Mouse (Mus musculus) MEL (cell line): Measurements from ENCODE around the gene Vps51. TPM values are rescaled to one million over a fixed set of nuclear protein-coding genes. Genes with fewer than 3 reads are reported as not detected.

Experiments used
- DNase-seq: peaks from one replicate; pipeline ENCODE4 v3.0.0; 2011; ENCODE audit warnings: low read depth, low spot score
- H3K27ac ChIP-seq: 2 replicates; pipeline ENCODE4 v1.5.1; 2012; ENCODE audit warnings: low read depth, mild to moderate bottlenecking, control low read depth, low read length, moderate library complexity; ENCODE audit not compliant: control insufficient read depth
- H3K27me3 ChIP-seq, 2 experiments: fragments of 150-350 bp in 1 of 2; sonication (generic) in 1 of 2; 2 replicates each; pipeline ENCODE4 v1.6.1; 2012; ENCODE audit warnings: low read length in 2 of 2, mild to moderate bottlenecking in 2 of 2, improper control_type of control experiment in 1 of 2, moderate library complexity in 1 of 2; ENCODE audit not compliant: insufficient read depth in 2 of 2, control insufficient read depth in 1 of 2
- H3K36me3 ChIP-seq, 2 experiments: 2 replicates each; pipeline ENCODE4 v1.6.1; 2012 to 2014; ENCODE audit warnings: low read length in 2 of 2, improper control_type of control experiment in 1 of 2, inconsistent platforms in 1 of 2, mild to moderate bottlenecking in 1 of 2; ENCODE audit not compliant: insufficient read depth in 2 of 2, control insufficient read depth in 1 of 2
- H3K4me1 ChIP-seq, 2 experiments: fragments of 150-350 bp in 1 of 2; sonication (generic) in 1 of 2; 2 replicates each; pipeline ENCODE4 v1.6.1; 2012; ENCODE audit warnings: low read length in 2 of 2, improper control_type of control experiment in 1 of 2, mild to moderate bottlenecking in 1 of 2; ENCODE audit not compliant: insufficient read depth in 2 of 2, control insufficient read depth in 1 of 2
- H3K4me3 ChIP-seq, 2 experiments: fragments of 150-350 bp in 1 of 2; sonication (generic) in 1 of 2; 2 replicates each; pipeline ENCODE4 v1.5.1; 2012; ENCODE audit warnings: low read depth in 2 of 2, low read length in 2 of 2, mild to moderate bottlenecking in 2 of 2, moderate library complexity in 2 of 2, control low read depth in 1 of 2, improper control_type of control experiment in 1 of 2; ENCODE audit not compliant: control insufficient read depth in 1 of 2, insufficient read depth in 1 of 2
- H3K79me2 ChIP-seq: 2 replicates; pipeline ENCODE4 v1.6.1; 2012; ENCODE audit warnings: mild to moderate bottlenecking, low read length, moderate library complexity; ENCODE audit not compliant: control insufficient read depth, poor library complexity, insufficient read depth
- H3K9ac ChIP-seq: 2 replicates; pipeline ENCODE4 v1.6.1; 2012; ENCODE audit warnings: low read depth, mild to moderate bottlenecking, control low read depth, low read length, moderate library complexity; ENCODE audit not compliant: control insufficient read depth, poor library complexity, severe bottlenecking
- H3K9me3 ChIP-seq: fragments of 150-350 bp; sonication (generic); replicated peaks from 2 replicates; pipeline ENCODE4 v1.6.1; 2012; ENCODE audit warnings: mild to moderate bottlenecking, low read length, improper control_type of control experiment, moderate library complexity; ENCODE audit not compliant: insufficient read depth
- BHLHE40 ChIP-seq: IDR thresholded peaks from 2 replicates; pipeline ENCODE4 v1.6.1; 2012; ENCODE audit warnings: low read depth, mild to moderate bottlenecking, inconsistent platforms, low read length, improper control_type of control experiment, borderline replicate concordance
- CHD1 ChIP-seq: IDR thresholded peaks from 2 replicates; pipeline ENCODE4 v1.6.1; 2012; ENCODE audit warnings: low read depth, mild to moderate bottlenecking, inconsistent platforms, low read length, improper control_type of control experiment
- CHD2 ChIP-seq: IDR thresholded peaks from 2 replicates; pipeline ENCODE4 v1.6.1; 2011; ENCODE audit warnings: low read length, improper control_type of control experiment
- CTCF ChIP-seq, 3 experiments: IDR thresholded peaks in 2 of 3; conservative IDR thresholded peaks in 1 of 3; 2 replicates each; pipeline ENCODE4 v1.5.1; 2011 to 2012; ENCODE audit warnings: low read length in 3 of 3, low read depth in 2 of 3, mild to moderate bottlenecking in 2 of 3, improper control_type of control experiment in 1 of 3, inconsistent platforms in 1 of 3, mixed read lengths in 1 of 3, moderate library complexity in 1 of 3; ENCODE audit not compliant: control insufficient read depth in 1 of 3, insufficient read depth in 1 of 3, poor library complexity in 1 of 3, severe bottlenecking in 1 of 3
- E2F4 ChIP-seq: IDR thresholded peaks from 2 replicates; pipeline ENCODE4 v1.6.1; 2011; ENCODE audit warnings: low read depth, low read length, improper control_type of control experiment, borderline replicate concordance
- ETS1 ChIP-seq: IDR thresholded peaks from 2 replicates; pipeline ENCODE4 v1.6.1; 2012; ENCODE audit warnings: low read depth, mild to moderate bottlenecking, inconsistent platforms, low read length, improper control_type of control experiment, moderate library complexity
- GABPA ChIP-seq: IDR thresholded peaks from 2 replicates; pipeline ENCODE4 v1.6.1; 2012; ENCODE audit warnings: low read depth, mild to moderate bottlenecking, inconsistent platforms, low read length, improper control_type of control experiment, moderate library complexity
- GATA1 ChIP-seq: IDR thresholded peaks from 2 replicates; pipeline ENCODE4 v1.6.1; 2011; ENCODE audit warnings: low read depth, low read length, improper control_type of control experiment
- HCFC1 ChIP-seq: IDR thresholded peaks from 2 replicates; pipeline ENCODE4 v1.6.1; 2012; ENCODE audit warnings: low read depth, mild to moderate bottlenecking, inconsistent platforms, low read length, improper control_type of control experiment, moderate library complexity
- JUND ChIP-seq: IDR thresholded peaks from 2 replicates; pipeline ENCODE4 v1.6.1; 2011; ENCODE audit warnings: low read depth, mild to moderate bottlenecking, improper control_type of control experiment, low read length
- KAT2A ChIP-seq: conservative IDR thresholded peaks from 2 replicates; pipeline ENCODE4 v1.6.1; 2012; ENCODE audit warnings: low read depth, low read length, improper control_type of control experiment, inconsistent platforms
- MAFK ChIP-seq: IDR thresholded peaks from 2 replicates; pipeline ENCODE4 v1.6.1; 2011; ENCODE audit warnings: low read depth, mild to moderate bottlenecking, low read length, improper control_type of control experiment, borderline replicate concordance
- MAZ ChIP-seq: IDR thresholded peaks from 2 replicates; pipeline ENCODE4 v1.6.1; 2012; ENCODE audit warnings: low read depth, mild to moderate bottlenecking, inconsistent platforms, low read length, improper control_type of control experiment
- MYC ChIP-seq: IDR thresholded peaks from 2 replicates; pipeline ENCODE4 v1.6.1; 2011; ENCODE audit warnings: low read depth, mild to moderate bottlenecking, low read length, improper control_type of control experiment, moderate library complexity
- NELFE ChIP-seq: IDR thresholded peaks from 2 replicates; pipeline ENCODE4 v1.6.1; 2011; ENCODE audit warnings: low read depth, low read length, improper control_type of control experiment
- NRF1 ChIP-seq: IDR thresholded peaks from 2 replicates; pipeline ENCODE4 v1.6.1; 2014; ENCODE audit warnings: low read depth, mild to moderate bottlenecking, inconsistent platforms, low read length, improper control_type of control experiment, moderate library complexity; ENCODE audit not compliant: poor library complexity, insufficient read depth, severe bottlenecking
- POLR2A ChIP-seq, 2 experiments: IDR thresholded peaks; 2 replicates each; pipeline ENCODE4 v1.6.1; 2011 to 2012; ENCODE audit warnings: low read length in 2 of 2, mild to moderate bottlenecking in 2 of 2, control low read depth in 1 of 2, improper control_type of control experiment in 1 of 2, low read depth in 1 of 2, moderate library complexity in 1 of 2; ENCODE audit not compliant: control insufficient read depth in 1 of 2, insufficient read depth in 1 of 2, poor library complexity in 1 of 2
- POLR2AphosphoS5 ChIP-seq: IDR thresholded peaks from 2 replicates; pipeline ENCODE4 v1.6.1; 2012; ENCODE audit warnings: low read depth, borderline replicate concordance, mild to moderate bottlenecking, inconsistent platforms, low read length, moderate library complexity, mixed read lengths
- SIN3A ChIP-seq: IDR thresholded peaks from 2 replicates; pipeline ENCODE4 v1.6.1; 2012; ENCODE audit warnings: low read length, improper control_type of control experiment, inconsistent platforms
- TBP ChIP-seq: IDR thresholded peaks from 2 replicates; pipeline ENCODE4 v1.8.0; 2011; ENCODE audit warnings: low read depth, low read length, improper control_type of control experiment
- TCF12 ChIP-seq: IDR thresholded peaks from 2 replicates; pipeline ENCODE4 v1.6.1; 2014; ENCODE audit warnings: low read depth, mild to moderate bottlenecking, inconsistent platforms, low read length, improper control_type of control experiment, moderate library complexity
- UBTF ChIP-seq: IDR thresholded peaks from 2 replicates; pipeline ENCODE4 v1.6.1; 2012; ENCODE audit warnings: low read depth, mild to moderate bottlenecking, inconsistent platforms, low read length, improper control_type of control experiment, moderate library complexity, borderline replicate concordance; ENCODE audit not compliant: insufficient read depth
- USF1 ChIP-seq: IDR thresholded peaks from 2 replicates; pipeline ENCODE4 v1.6.1; 2014; ENCODE audit warnings: low read depth, mild to moderate bottlenecking, inconsistent platforms, low read length, improper control_type of control experiment, moderate library complexity
- ZMIZ1 ChIP-seq: IDR thresholded peaks from 2 replicates; pipeline ENCODE4 v1.6.1; 2012; ENCODE audit warnings: low read depth, mild to moderate bottlenecking, inconsistent platforms, low read length, improper control_type of control experiment, moderate library complexity
- polyA plus RNA-seq, 2 experiments: library from polyadenylated mRNA; stranded (reverse) in 1 of 2; unstranded in 1 of 2; fragments of >175 nt in 1 of 2; fragments of >200 nt in 1 of 2; gene quantifications; 2 replicates each; pipeline versions ENCODE4 v1.2.1 to v1.2.4; 2012; ENCODE audit warnings: low replicate concordance in 2 of 2, low read depth in 1 of 2; ENCODE audit not compliant: insufficient read length in 2 of 2, insufficient read depth in 1 of 2, missing spikeins in 1 of 2
- total RNA-seq: library from RNA; depleted of rRNA; stranded (reverse); fragments of 300-350 nt; gene quantifications from 2 replicates; pipeline ENCODE4 v1.2.3, GENCODE M21; 2012

Gene Vps51
- total and polyA plus RNA-seq, 3 experiments = 29.4 to 60.5 TPM; not detected in 1

DNA sequence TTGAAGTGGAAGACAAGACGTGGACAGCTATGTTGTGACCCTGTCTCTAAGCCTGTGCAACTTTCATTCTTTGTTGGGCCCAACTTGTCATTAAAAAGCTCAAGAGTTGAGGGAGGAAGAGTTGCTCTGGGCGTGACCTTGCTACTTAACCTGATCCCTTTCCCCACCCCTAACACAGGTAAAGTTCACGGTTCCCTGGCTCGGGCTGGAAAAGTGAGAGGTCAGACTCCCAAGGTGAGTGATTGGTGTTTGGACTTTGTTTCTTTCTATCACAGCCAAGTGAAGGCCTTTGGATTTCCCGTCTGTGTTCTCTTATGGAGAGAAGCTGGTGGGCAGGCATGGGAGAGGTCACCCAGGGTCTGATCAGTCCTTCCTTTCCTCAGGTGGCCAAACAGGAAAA lies 18.1 kb downstream of the Vps51 start:
- Histone ChIP-seq H3K4me1 (peaks cover 0 to 16% of the 10 kb centered on the region in 2 experiments; a peak in 1 of 4 replicates), H3K36me3 (peaks cover 4 to 23% of the 10 kb centered on the region in 2 experiments; a peak in 3 of 4 replicates), H3K9ac (peak overlapping the region; percentile 95), H3K27me3 (no peaks in the 10 kb centered on the region), H3K27ac (peak overlapping the region; percentile 67), H3K9me3 (no peaks in the 10 kb centered on the region), H3K79me2 (peaks cover 49% of the 10 kb centered on the region), H3K4me3 (peak overlapping the region; percentile 81 to 85)
- peak; percentile 32 for DNase-seq
- no peak for TF ChIP-seq CHD1
- no peak for TF ChIP-seq TCF12
- no peak for TF ChIP-seq GABPA
- TF ChIP-seq MAZ = no peak
- TF ChIP-seq, all 39 proteins: peak for 0

DNA sequence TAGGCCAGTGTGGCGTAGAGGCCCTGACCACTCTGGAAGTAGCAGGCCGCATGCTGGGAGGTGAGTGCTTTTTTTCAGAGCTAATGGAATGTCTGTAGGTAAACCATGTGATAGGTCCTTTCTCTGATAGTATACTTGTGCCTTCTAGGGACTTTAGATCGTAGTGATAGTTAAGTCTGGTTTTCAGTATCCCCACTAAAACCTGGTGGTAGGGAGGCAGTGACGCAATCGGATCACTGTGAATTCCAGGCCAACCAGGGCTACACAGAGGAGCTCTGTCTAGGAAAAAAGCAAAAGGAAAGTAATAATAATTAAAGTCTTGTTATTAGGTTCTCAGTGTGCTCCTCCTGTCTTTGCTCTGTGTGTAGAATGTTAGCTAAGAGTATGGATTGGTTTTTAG lies 18.5 kb downstream of the Vps51 start:
- Histone ChIP-seq H3K27ac (peak overlapping the region; percentile 67), H3K27me3 (no peaks in the 10 kb centered on the region), H3K4me3 (peak overlapping the region; percentile 81 to 85), H3K9ac (peak overlapping the region; percentile 95), H3K9me3 (no peaks in the 10 kb centered on the region), H3K4me1 (peaks cover 0 to 16% of the 10 kb centered on the region in 2 experiments; a peak in 1 of 4 replicates), H3K79me2 (peaks cover 49% of the 10 kb centered on the region), H3K36me3 (peaks cover 4 to 23% of the 10 kb centered on the region in 2 experiments; a peak in 3 of 4 replicates)
- TF ChIP-seq SIN3A (peak; percentile 2; the same call in 1 of the 2 replicates), BHLHE40 (no peak), GATA1 (no peak)
- peak; percentile 39 for DNase-seq

DNA sequence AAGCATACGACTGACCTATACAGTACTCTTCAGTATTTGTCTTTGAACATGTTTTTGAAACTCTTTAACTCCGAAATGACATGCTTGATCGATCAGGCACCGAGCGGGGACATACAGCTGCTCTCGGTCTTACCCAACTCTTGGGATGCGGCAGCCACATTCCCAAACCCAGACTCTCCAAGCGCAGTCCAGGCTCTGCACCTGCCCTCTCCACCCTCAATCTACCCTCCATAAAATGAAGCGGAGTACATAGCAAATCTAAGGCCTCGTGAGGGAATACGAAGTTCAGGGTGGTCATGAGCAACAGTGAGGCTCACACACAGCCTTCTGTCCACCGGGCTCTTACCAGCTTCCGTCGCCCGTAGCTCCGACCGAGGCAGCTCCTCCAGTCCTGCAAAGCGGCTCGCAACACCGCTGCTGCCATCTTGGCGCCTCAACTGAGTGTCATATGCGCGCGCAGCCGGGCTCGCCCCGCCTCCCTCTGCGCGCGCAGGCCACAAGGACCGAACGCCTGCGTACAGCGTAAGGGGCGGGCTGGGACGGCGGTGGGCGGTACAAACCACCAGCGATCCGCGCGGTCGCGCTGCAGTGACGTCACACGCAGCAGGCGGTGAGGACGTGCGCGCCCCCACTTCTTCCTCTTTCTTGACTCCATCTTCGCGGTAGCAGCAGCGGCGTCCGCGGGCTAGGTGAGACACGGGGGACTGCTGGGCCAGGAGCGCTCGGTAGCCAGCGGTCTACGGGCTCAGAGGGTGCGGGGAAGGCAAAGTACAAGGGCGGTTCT lies 19.5 kb downstream of the Vps51 start, which contains the start of the genes Mrpl49 and Fau:
Mrpl49 (minus strand) TSS at position 473 of the 784 bp plus-strand sequence.
Fau (plus strand) TSS at position 532 of the 784 bp plus-strand sequence.
- peak within 1 kb of the TSS; percentile 67 for H3K27ac ChIP-seq
- H3K9ac ChIP-seq = peak within 1 kb of the TSS; percentile 96
- peaks cover 46% of the 10 kb centered on the region for H3K79me2 ChIP-seq
- peaks cover 0 to 15% of the 10 kb centered on the region in 2 experiments; a peak in 1 of 4 replicates for H3K4me1 ChIP-seq
- H3K36me3 ChIP-seq = peaks cover 4 to 21% of the 10 kb centered on the region in 2 experiments
- H3K4me3 ChIP-seq = peak within 1 kb of the TSS; percentile 95
- H3K27me3 ChIP-seq = no peaks in the 10 kb centered on the region
- DNase-seq = peak; percentile 98
- H3K9me3 ChIP-seq = no peaks in the 10 kb centered on the region
- TF ChIP-seq SIN3A (peak; percentile 59), ZMIZ1 (peak; percentile 74), TBP (peak; percentile 87), MAFK (no peak), UBTF (peak; percentile 70; the same call in 1 of the 2 replicates), ETS1 (no peak), E2F4 (peak; percentile 11; the same call in 1 of the 2 replicates), NRF1 (peak; percentile 93), JUND (no peak), MYC (peak; percentile 58; the same call in 1 of the 2 replicates), POLR2AphosphoS5 (peak; percentile 73; the same call in 1 of the 2 replicates), KAT2A (peak; percentile 71; the same call in 1 of the 2 replicates), HCFC1 (peak; percentile 95), CTCF (IDR thresholded peaks at IDR 0.05 in 2 of 3, conservative IDR thresholded peaks at IDR 0.05 in 1 of 3; ENCODE audit: control insufficient read depth in 1 of 3, insufficient read depth in 1 of 3, low read depth in 2 of 3, low read length in 3 of 3, poor library complexity in 1 of 3, severe bottlenecking in 1 of 3) (0 out of 6 replicates have a peak, but pooled peaks of 1 of the 3 experiments have one; percentile 5), NELFE (peak; percentile 97), CHD2 (no peak), POLR2A (IDR thresholded peaks at IDR 0.05; ENCODE audit: control insufficient read depth in 1 of 2, insufficient read depth in 1 of 2, low read depth in 1 of 2, low read length in 2 of 2, poor library complexity in 1 of 2) (peak; percentile 88 to 98), USF1 (no peak)
